Mouse (Mus musculus) olfactory bulb, adult 2 months (tissue): Measurements from ENCODE around the gene OR5BS1P.

Experiments
- CTCF ChIP-seq: fragments of 200-500 bp; IDR thresholded peaks from 2 replicates; pipeline ENCODE4 v1.5.1; 2012; ENCODE audit warnings: low read depth, mild to moderate bottlenecking, low read length, moderate library complexity; ENCODE audit not compliant: insufficient read depth
- POLR2A ChIP-seq: fragments of 200-500 bp; IDR thresholded peaks from 2 replicates; pipeline ENCODE4 v1.6.1; 2012; ENCODE audit warnings: mild to moderate bottlenecking, low read depth, low read length, moderate library complexity; ENCODE audit not compliant: insufficient read depth

GRCm38 (mm10) chr15:98444561-98444960 is 25.1 kb upstream of the OR5BS1P start:
- no peak for TF ChIP-seq CTCF
- TF ChIP-seq POLR2A = no peak
